Mouse (Mus musculus): ENCODE measurements around the gene Cap1. TPM values are rescaled to one million over a fixed set of nuclear protein-coding genes. Genes with fewer than 3 reads are reported as not detected.

Gene Cap1
- polyA plus RNA-seq, 1 experiment from 2014 or later, result 28.4 TPM

DNA sequence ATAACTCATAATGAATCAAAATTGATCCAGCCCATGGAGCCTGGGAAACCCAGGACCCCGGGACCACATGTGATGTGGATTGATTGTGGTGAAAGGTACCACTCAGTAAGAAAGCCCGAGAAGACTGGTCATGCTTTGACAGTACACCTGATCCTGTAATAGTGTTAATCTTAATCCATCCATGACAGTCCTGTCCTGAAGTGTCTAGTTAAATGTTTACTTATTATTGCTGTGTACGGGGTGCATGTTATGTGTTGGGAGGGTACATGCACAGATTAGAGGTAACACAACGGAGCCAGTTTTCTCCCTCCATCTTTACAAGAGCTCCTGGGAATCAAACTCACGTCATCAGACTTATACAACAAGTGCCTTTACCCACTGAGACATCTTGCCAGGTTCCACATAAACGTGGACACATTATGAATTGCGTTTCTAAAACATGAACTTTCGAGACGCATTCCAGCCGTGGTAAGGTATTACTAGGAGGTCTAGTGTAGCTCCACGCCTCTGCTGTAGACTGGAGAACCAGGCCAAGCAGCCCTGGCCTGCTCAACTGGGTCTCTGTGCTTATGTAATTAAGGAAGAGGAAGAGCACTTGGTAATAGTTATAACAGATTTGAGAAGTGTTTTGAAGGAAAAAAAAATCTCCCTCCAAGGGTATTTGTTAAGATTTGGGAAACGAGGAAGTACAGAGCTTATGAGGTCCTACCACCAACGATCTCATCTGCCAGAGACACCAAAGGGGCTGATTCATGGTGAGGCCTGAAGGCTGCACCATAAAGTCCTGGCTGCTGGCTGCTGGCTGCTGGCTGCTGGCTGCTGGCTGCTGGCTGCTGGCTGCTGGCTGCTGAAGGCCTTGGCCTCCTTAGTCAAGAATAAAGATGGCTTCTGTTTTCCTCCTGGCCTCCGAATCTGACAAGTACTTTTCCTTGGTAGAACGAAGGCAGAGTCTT lies 37.8 kb upstream of the Cap1 start:
- H3K4me2 ChIP-seq (ENCODE audit: low read depth, low read length), result no peak overlapping the region
- DNase-seq, result no peak

DNA sequence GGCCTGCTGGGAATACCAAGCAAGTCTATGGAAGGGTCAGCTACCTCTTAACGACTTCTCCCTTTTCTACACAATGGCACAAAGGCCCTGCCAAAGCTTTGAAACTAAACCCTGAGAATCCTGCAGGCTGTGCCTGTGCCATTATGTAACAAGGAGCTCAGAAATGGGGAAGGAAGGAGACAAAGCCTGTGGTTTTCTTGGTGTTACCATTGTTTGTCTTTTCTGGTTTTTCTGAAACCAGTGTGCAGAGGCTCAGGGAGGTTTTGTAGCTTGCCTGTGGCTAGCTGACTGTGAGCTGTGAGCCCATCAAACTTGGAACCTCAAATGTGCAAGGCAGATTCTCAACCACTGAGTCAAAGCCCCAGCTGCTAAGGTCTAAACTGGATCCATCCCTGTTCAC lies 37.0 kb upstream of the Cap1 start:
- H3K27me3 ChIP-seq (ENCODE audit: insufficient read depth, low read length), result no peaks in the 10 kb centered on the region
- no peak overlapping the region for H3K4me3 ChIP-seq (ENCODE audit: low read depth, low read length)
- 7% methylated on average over 1 of the region's 1 CpGs for WGBS (ENCODE audit: insufficient replicate concordance)
- no peak for ATAC-seq
- no peaks in the 10 kb centered on the region for H3K4me1 ChIP-seq (ENCODE audit: insufficient read depth)
- H3K36me3 ChIP-seq (replicated peaks; ENCODE audit: insufficient read depth, low read length), result no peaks in the 10 kb centered on the region
- DNase-seq, result no peak
- H3K9me3 ChIP-seq (ENCODE audit: low read length), result no peaks in the 10 kb centered on the region
- H3K9ac ChIP-seq (replicated peaks), result no peak overlapping the region
- no peak overlapping the region for H3K27ac ChIP-seq (ENCODE audit: low read depth)
- H3K4me2 ChIP-seq (ENCODE audit: low read depth, low read length), result no peak overlapping the region
- TF ChIP-seq CTCF (IDR thresholded peaks at IDR 0.05; ENCODE audit: low read depth) (no peak), EP300 (IDR thresholded peaks at IDR 0.05; ENCODE audit: low read depth) (no peak)

More for the DNA sequence above, 37.8 kb upstream of the Cap1 start:
- no peak for ATAC-seq
- 61% methylated on average over 15 of the region's 15 CpGs for WGBS (ENCODE audit: insufficient replicate concordance)
- Histone ChIP-seq H3K27me3 (ENCODE audit: insufficient read depth, low read length) (peaks cover 6% of the 10 kb centered on the region; the same call in 1 of the 2 replicates), H3K36me3 (replicated peaks; ENCODE audit: insufficient read depth, low read length) (no peaks in the 10 kb centered on the region), H3K4me1 (ENCODE audit: insufficient read depth) (no peaks in the 10 kb centered on the region), H3K9ac (replicated peaks) (no peak overlapping the region), H3K9me3 (ENCODE audit: low read length) (no peaks in the 10 kb centered on the region), H3K27ac (ENCODE audit: low read depth) (no peak overlapping the region), H3K4me3 (ENCODE audit: low read depth, low read length) (no peak overlapping the region)
- TF ChIP-seq CTCF (IDR thresholded peaks at IDR 0.05; ENCODE audit: low read depth), result no peak
- TF ChIP-seq EP300 (IDR thresholded peaks at IDR 0.05; ENCODE audit: low read depth), result no peak

DNA sequence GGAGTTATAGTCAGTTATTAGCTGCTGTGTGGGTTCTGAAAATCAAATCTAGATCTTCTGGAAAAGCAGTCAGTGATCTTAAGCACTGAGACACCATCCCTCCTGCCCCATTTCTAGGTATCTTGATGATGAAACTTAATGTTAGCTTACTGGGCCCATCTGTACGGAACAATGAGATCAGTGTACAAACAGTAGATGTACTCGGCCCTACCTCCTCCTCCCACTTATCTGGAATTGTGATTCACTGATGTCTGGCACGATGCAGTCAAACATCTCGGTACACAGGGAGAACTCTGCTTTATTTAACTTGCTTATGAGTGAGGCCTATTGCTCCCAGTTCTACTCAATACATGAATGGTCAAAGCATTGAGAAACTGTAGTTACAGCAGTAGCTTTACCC lies 30.1 kb upstream of the Cap1 start:
- Histone ChIP-seq H3K27me3 (ENCODE audit: insufficient read depth, low read length) (no peaks in the 10 kb centered on the region), H3K36me3 (replicated peaks; ENCODE audit: insufficient read depth, low read length) (no peaks in the 10 kb centered on the region), H3K9me3 (ENCODE audit: low read length) (peaks cover 9% of the 10 kb centered on the region), H3K4me3 (ENCODE audit: low read depth, low read length) (no peak overlapping the region), H3K27ac (ENCODE audit: low read depth) (no peak overlapping the region), H3K4me1 (ENCODE audit: insufficient read depth) (no peaks in the 10 kb centered on the region), H3K4me2 (ENCODE audit: low read depth, low read length) (no peak overlapping the region), H3K9ac (replicated peaks) (no peak overlapping the region)
- 66% methylated on average over 4 of the region's 4 CpGs for WGBS (ENCODE audit: insufficient replicate concordance)
- TF ChIP-seq EP300 (IDR thresholded peaks at IDR 0.05; ENCODE audit: low read depth), result no peak
- TF ChIP-seq CTCF (IDR thresholded peaks at IDR 0.05; ENCODE audit: low read depth), result no peak
- DNase-seq (no peak), ATAC-seq (no peak)

DNA sequence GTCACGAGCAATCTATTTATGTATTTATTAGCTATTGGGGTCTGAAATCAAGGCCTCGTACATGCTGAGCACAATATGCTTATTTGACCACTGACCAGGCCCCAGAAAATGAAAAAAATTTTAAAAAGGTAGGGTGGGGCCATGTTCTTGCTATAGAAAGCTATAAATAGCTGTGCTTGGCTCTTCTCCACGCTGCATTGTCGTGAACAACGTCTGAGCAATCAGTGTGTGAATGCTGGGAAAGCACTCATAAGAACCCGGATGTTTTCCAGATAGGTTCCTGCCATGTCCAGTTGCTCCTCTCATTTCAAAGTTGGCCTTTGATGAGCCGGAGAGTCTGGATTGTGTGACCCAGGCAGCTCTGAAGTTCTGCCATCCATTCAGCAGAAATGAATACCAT lies 28.3 kb upstream of the Cap1 start:
- Histone ChIP-seq H3K4me1 (ENCODE audit: insufficient read depth) (no peaks in the 10 kb centered on the region), H3K27me3 (ENCODE audit: insufficient read depth, low read length) (no peaks in the 10 kb centered on the region), H3K9me3 (ENCODE audit: low read length) (peaks cover 9% of the 10 kb centered on the region), H3K4me3 (ENCODE audit: low read depth, low read length) (no peak overlapping the region), H3K9ac (replicated peaks) (no peak overlapping the region), H3K36me3 (replicated peaks; ENCODE audit: insufficient read depth, low read length) (no peaks in the 10 kb centered on the region), H3K4me2 (ENCODE audit: low read depth, low read length) (no peak overlapping the region), H3K27ac (ENCODE audit: low read depth) (no peak overlapping the region)
- no peak for DNase-seq
- ATAC-seq, result no peak
- no peak for TF ChIP-seq CTCF (IDR thresholded peaks at IDR 0.05; ENCODE audit: low read depth)
- no peak for TF ChIP-seq EP300 (IDR thresholded peaks at IDR 0.05; ENCODE audit: low read depth)
- WGBS (ENCODE audit: insufficient replicate concordance), result 74% methylated on average over 7 of the region's 7 CpGs

- H3K4me2 ChIP-seq (ENCODE audit: low read depth, low read length), result no peak overlapping the region
- ATAC-seq (no peak), DNase-seq (no peak)
- H3K27ac ChIP-seq (ENCODE audit: low read depth), result no peak overlapping the region
- H3K9me3 ChIP-seq (ENCODE audit: low read length), result peaks cover 9% of the 10 kb centered on the region
- no peak overlapping the region for H3K4me3 ChIP-seq (ENCODE audit: low read depth, low read length)
- H3K36me3 ChIP-seq (replicated peaks; ENCODE audit: insufficient read depth, low read length), result no peaks in the 10 kb centered on the region
- H3K9ac ChIP-seq (replicated peaks), result no peak overlapping the region
- TF ChIP-seq CTCF (IDR thresholded peaks at IDR 0.05; ENCODE audit: low read depth), result peak; percentile 58
- TF ChIP-seq EP300 (IDR thresholded peaks at IDR 0.05; ENCODE audit: low read depth), result no peak
- 61% methylated on average over 5 of the region's 5 CpGs for WGBS (ENCODE audit: insufficient replicate concordance)
- no peaks in the 10 kb centered on the region for H3K27me3 ChIP-seq (ENCODE audit: insufficient read depth, low read length)
- H3K4me1 ChIP-seq (ENCODE audit: insufficient read depth), result no peaks in the 10 kb centered on the region
These were observed 26.8 kb upstream of the Cap1 start for GRCm38 (mm10) chr4:122912613-122913012.

- 47% methylated on average over 6 of the region's 6 CpGs for WGBS (ENCODE audit: insufficient replicate concordance)
- ATAC-seq, result no peak
These were observed 24.7 kb upstream of the Cap1 start for GRCm38 (mm10) chr4:122910577-122910976.

More at GRCm38 (mm10) chr4:122910577-122910976, 24.7 kb upstream of the Cap1 start:
- Histone ChIP-seq H3K9me3 (ENCODE audit: low read length) (peaks cover 9% of the 10 kb centered on the region), H3K4me1 (ENCODE audit: insufficient read depth) (no peaks in the 10 kb centered on the region), H3K4me3 (ENCODE audit: low read depth, low read length) (no peak overlapping the region), H3K36me3 (replicated peaks; ENCODE audit: insufficient read depth, low read length) (no peaks in the 10 kb centered on the region), H3K9ac (replicated peaks) (no peak overlapping the region), H3K27me3 (ENCODE audit: insufficient read depth, low read length) (no peaks in the 10 kb centered on the region), H3K27ac (ENCODE audit: low read depth) (no peak overlapping the region), H3K4me2 (ENCODE audit: low read depth, low read length) (no peak overlapping the region)
- DNase-seq, result peak; percentile 24
- TF ChIP-seq CTCF (IDR thresholded peaks at IDR 0.05; ENCODE audit: low read depth), result peak; percentile 75
- no peak for TF ChIP-seq EP300 (IDR thresholded peaks at IDR 0.05; ENCODE audit: low read depth)

Measured in liver, postnatal 0 days (tissue).